Mouse (Mus musculus) stomach, embryonic 16.5 days (tissue): ENCODE data around the gene Rgs7bp. TPM values are rescaled to one million over a fixed set of nuclear protein-coding genes. Genes with fewer than 3 reads are reported as not detected.

Experiments
- ATAC-seq: fragments of 200-750 bp; cut with Nextera tagmentation; 2 replicates; pipeline ENCODE4 v1.8.0; 2017; ENCODE audit warnings: moderate number of reproducible peaks, moderate TSS enrichment; ENCODE audit not compliant: insufficient read depth, low FRiP score
- H3K27ac ChIP-seq: fragments of 300-500 bp; sonication (generic); 2 replicates; pipeline ENCODE4 v1.5.1; 2014; ENCODE audit warnings: low read length
- H3K27me3 ChIP-seq: fragments of 300-500 bp; sonication (generic); 2 replicates; pipeline ENCODE4 v1.6.1; 2014; ENCODE audit warnings: low read length, control low read depth, mixed read lengths; ENCODE audit not compliant: control insufficient read depth, insufficient read depth
- H3K36me3 ChIP-seq: fragments of 300-500 bp; sonication (generic); 2 replicates; pipeline ENCODE4 v1.6.1; 2014; ENCODE audit warnings: low read length; ENCODE audit not compliant: control insufficient read depth, insufficient read depth
- H3K4me1 ChIP-seq: fragments of 300-500 bp; sonication (generic); 2 replicates; pipeline ENCODE4 v1.6.1; 2014; ENCODE audit warnings: low read length, control low read depth, mixed read lengths; ENCODE audit not compliant: control insufficient read depth, insufficient read depth
- H3K4me2 ChIP-seq: fragments of 300-500 bp; sonication (generic); 2 replicates; pipeline ENCODE4 v1.6.1; 2014; ENCODE audit warnings: low read depth, low read length, mixed read lengths
- H3K4me3 ChIP-seq: fragments of 300-500 bp; sonication (generic); replicated peaks from 2 replicates; pipeline ENCODE4 v1.5.1; 2014; ENCODE audit warnings: mild to moderate bottlenecking, low read length
- H3K9ac ChIP-seq: fragments of 300-500 bp; sonication (generic); 2 replicates; pipeline ENCODE4 v1.6.1; 2014; ENCODE audit warnings: low read length
- H3K9me3 ChIP-seq: fragments of 300-500 bp; sonication (generic); replicated peaks from 2 replicates; pipeline ENCODE4 v1.6.1; 2016; ENCODE audit warnings: low read length, control low read depth; ENCODE audit not compliant: control insufficient read depth
- WGBS: fragments of 180-500 bp; shearing (Covaris S2); extraction: QIAGEN DNeasy Blood & Tissue Kit; methylation state at CpG from one replicate; pipeline ENCODE4 v1.1.7; 2014; 5-methylcytosine and 5-hydroxymethylcytosine counted together
- polyA plus RNA-seq: library from polyadenylated mRNA; unstranded; fragments of >200 nt; fragmentation: Nextera tagmentation; extraction: Ambion mirVana; gene quantifications from 2 replicates; pipeline ENCODE4 v1.2.1, GENCODE M21; 2015

The Rgs7bp gene
- polyA plus RNA-seq = 1.9 TPM in 2 replicates

- WGBS = under 1% methylated on average over 75 of the region's 75 CpGs
- H3K4me3 ChIP-seq = peak within 1 kb of the TSS; percentile 65
- peak within 1 kb of the TSS; percentile 78 for H3K9ac ChIP-seq
- peaks cover 10% of the 10 kb centered on the region; the same call in 1 of the 2 replicates for H3K4me1 ChIP-seq
- peaks cover 9% of the 10 kb centered on the region; the same call in 1 of the 2 replicates for H3K27me3 ChIP-seq
- H3K9me3 ChIP-seq = no peaks in the 10 kb centered on the region
- peak; percentile 90 for ATAC-seq
- peak within 1 kb of the TSS; percentile 95 for H3K4me2 ChIP-seq
- H3K36me3 ChIP-seq = no peaks in the 10 kb centered on the region
- 0 out of 2 replicates have a peak within 1 kb of the TSS, but pooled peaks have one; percentile 11 for H3K27ac ChIP-seq
These were observed at the start of gene Rgs7bp for GRCm38 (mm10) chr13:105054181-105054940. Gene Rgs7bp (minus strand): TSS chr13:105054930.

- no peak for ATAC-seq
- Histone ChIP-seq H3K36me3 (no peaks in the 10 kb centered on the region), H3K27ac (no peak overlapping the region), H3K9ac (no peak overlapping the region), H3K4me2 (no peak overlapping the region), H3K9me3 (no peaks in the 10 kb centered on the region), H3K27me3 (no peaks in the 10 kb centered on the region), H3K4me3 (no peak overlapping the region), H3K4me1 (no peaks in the 10 kb centered on the region)
- 83% methylated on average over 2 of the region's 2 CpGs for WGBS
These were observed 49.7 kb upstream of the Rgs7bp start for GRCm38 (mm10) chr13:105104385-105104784.

GRCm38 (mm10) chr13:105100705-105101104 lies 46.0 kb upstream of the Rgs7bp start:
- Histone ChIP-seq H3K4me1 (no peaks in the 10 kb centered on the region), H3K27me3 (no peaks in the 10 kb centered on the region), H3K27ac (no peak overlapping the region), H3K4me2 (no peak overlapping the region), H3K36me3 (no peaks in the 10 kb centered on the region), H3K9me3 (no peaks in the 10 kb centered on the region), H3K9ac (no peak overlapping the region), H3K4me3 (no peak overlapping the region)
- 78% methylated on average over 4 of the region's 4 CpGs for WGBS
- ATAC-seq = no peak

- Histone ChIP-seq H3K4me2 (no peak overlapping the region), H3K27me3 (no peaks in the 10 kb centered on the region), H3K36me3 (no peaks in the 10 kb centered on the region), H3K9me3 (no peaks in the 10 kb centered on the region), H3K9ac (no peak overlapping the region), H3K4me1 (no peaks in the 10 kb centered on the region), H3K27ac (no peak overlapping the region), H3K4me3 (no peak overlapping the region)
- ATAC-seq = no peak
- WGBS = 65% methylated on average over 2 of the region's 2 CpGs
These were observed 41.6 kb upstream of the Rgs7bp start for GRCm38 (mm10) chr13:105096316-105096715.

GRCm38 (mm10) chr13:105089276-105089675 lies 34.5 kb upstream of the Rgs7bp start:
- Histone ChIP-seq H3K4me2 (no peak overlapping the region), H3K27me3 (no peaks in the 10 kb centered on the region), H3K36me3 (no peaks in the 10 kb centered on the region), H3K9ac (no peak overlapping the region), H3K9me3 (no peaks in the 10 kb centered on the region), H3K27ac (no peak overlapping the region), H3K4me3 (no peak overlapping the region), H3K4me1 (no peaks in the 10 kb centered on the region)
- ATAC-seq = no peak
- WGBS = 83% methylated on average over 3 of the region's 3 CpGs

- H3K4me3 ChIP-seq = no peak within 1 kb of the TSS
- 89% methylated on average over 10 of the region's 10 CpGs for WGBS
- no peaks in the 10 kb centered on the region for H3K4me1 ChIP-seq
- H3K27ac ChIP-seq = no peak within 1 kb of the TSS
- no peaks in the 10 kb centered on the region for H3K36me3 ChIP-seq
- no peak within 1 kb of the TSS for H3K9ac ChIP-seq
- no peaks in the 10 kb centered on the region for H3K27me3 ChIP-seq
- no peak for ATAC-seq
- no peaks in the 10 kb centered on the region for H3K9me3 ChIP-seq
- no peak within 1 kb of the TSS for H3K4me2 ChIP-seq
These were observed 27.1 kb upstream of the Rgs7bp start, which contains the start of gene 4933425L06Rik for GRCm38 (mm10) chr13:105081862-105082261. Gene 4933425L06Rik (plus strand): TSS chr13:105082122.

- H3K27me3 ChIP-seq = no peaks in the 10 kb centered on the region
- no peak overlapping the region for H3K27ac ChIP-seq
- no peak overlapping the region for H3K4me2 ChIP-seq
- no peak for ATAC-seq
- no peaks in the 10 kb centered on the region for H3K9me3 ChIP-seq
- H3K9ac ChIP-seq = no peak overlapping the region
- no peaks in the 10 kb centered on the region for H3K4me1 ChIP-seq
- 59% methylated on average over 7 of the region's 7 CpGs for WGBS
- no peak overlapping the region for H3K4me3 ChIP-seq
- no peaks in the 10 kb centered on the region for H3K36me3 ChIP-seq
These were observed 12.4 kb upstream of the Rgs7bp start for GRCm38 (mm10) chr13:105066890-105067845.

- no peak overlapping the region for H3K4me3 ChIP-seq
- no peaks in the 10 kb centered on the region for H3K9me3 ChIP-seq
- no peaks in the 10 kb centered on the region for H3K4me1 ChIP-seq
- no peaks in the 10 kb centered on the region for H3K27me3 ChIP-seq
- no peak overlapping the region for H3K4me2 ChIP-seq
- no peak for ATAC-seq
- H3K9ac ChIP-seq = no peak overlapping the region
- H3K36me3 ChIP-seq = no peaks in the 10 kb centered on the region
- H3K27ac ChIP-seq = no peak overlapping the region
These were observed 11.4 kb upstream of the Rgs7bp start for GRCm38 (mm10) chr13:105066119-105066518.

GRCm38 (mm10) chr13:105055374-105055773 lies 644 bp upstream of the Rgs7bp start:
- Histone ChIP-seq H3K36me3 (no peaks in the 10 kb centered on the region), H3K9ac (no peak overlapping the region), H3K4me3 (peak overlapping the region; percentile 65), H3K27me3 (peaks cover 9% of the 10 kb centered on the region; the same call in 1 of the 2 replicates), H3K27ac (no peak overlapping the region), H3K4me1 (peaks cover 10% of the 10 kb centered on the region; the same call in 1 of the 2 replicates), H3K4me2 (peak overlapping the region; percentile 95), H3K9me3 (no peaks in the 10 kb centered on the region)
- 24% methylated on average over 5 of the region's 5 CpGs for WGBS
- ATAC-seq = 0 out of 2 replicates have a peak, but pooled peaks have one; percentile 11
